Mouse (Mus musculus): ENCODE data around the gene Osbpl8. TPM values are rescaled to one million over a fixed set of nuclear protein-coding genes. Genes with fewer than 3 reads are reported as not detected.
A peak's percentile ranks its signal among the peaks of the same experiment; 100 is the strongest.

The Osbpl8 gene
- polyA plus RNA-seq (2014; fragmentation: Nextera tagmentation; extraction: Ambion mirVana), result 6.2 and 6.7 TPM in 2 replicates

DNA sequence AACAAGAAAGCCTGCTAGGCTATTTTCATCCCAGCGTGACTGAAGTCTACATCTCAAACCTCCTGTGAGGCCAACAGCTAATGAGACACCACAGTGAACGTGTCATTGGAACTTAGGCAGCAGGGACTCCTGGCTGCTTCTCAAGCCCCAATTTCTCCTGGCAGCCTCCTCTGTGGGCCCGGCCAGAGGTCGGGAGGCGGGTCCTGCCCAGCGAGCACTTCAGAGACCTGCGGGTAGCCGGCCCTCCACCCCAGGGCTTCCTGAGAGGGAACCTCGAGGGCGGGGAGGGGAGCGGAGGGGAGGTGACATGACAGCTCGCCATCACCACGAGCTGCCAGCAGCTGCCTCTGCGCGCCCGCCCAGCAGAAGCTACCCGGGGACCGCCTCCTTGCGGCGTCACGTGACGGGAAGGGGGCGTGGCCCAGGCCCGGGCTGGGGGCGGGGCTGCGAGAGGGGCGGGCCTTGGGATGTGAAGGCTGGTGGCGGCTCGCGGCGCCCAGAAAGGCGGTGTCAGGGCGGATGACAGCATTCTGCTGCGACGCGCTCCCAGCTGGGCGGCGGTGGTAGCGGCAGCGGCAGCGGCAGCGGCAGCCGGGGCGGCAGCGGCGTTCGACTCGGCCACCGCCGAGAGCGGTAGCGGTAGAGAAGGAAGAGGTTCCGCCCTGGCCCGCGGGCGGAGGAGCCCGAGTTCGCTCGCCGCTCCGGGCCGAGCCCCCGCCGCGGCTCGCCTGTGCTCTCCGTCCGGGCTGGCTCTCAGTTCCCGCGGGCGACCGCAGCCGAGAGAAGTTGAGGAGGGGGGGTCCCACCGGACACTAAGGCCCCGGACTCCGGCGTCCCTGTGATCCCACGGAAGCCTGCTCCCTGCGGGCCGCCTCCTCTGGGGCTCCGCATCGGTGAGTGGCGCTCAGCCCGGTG is at the start of gene Osbpl8:
Gene Osbpl8 (plus strand): TSS at position 449 of the 915 bp plus-strand sequence.
- H3K27me3 ChIP-seq (replicated peaks; ENCODE audit: control insufficient read depth, insufficient read depth, low read length), result no peaks in the 10 kb centered on the region
- peak within 1 kb of the TSS; percentile 90 for H3K4me3 ChIP-seq (ENCODE audit: low read depth, low read length)
- peak within 1 kb of the TSS; percentile 83 for H3K27ac ChIP-seq (ENCODE audit: low read depth)
- ATAC-seq (replicated peaks; ENCODE audit: low FRiP score, low TSS enrichment, low read depth) (peak; percentile 94), DNase-seq (ENCODE audit: low spot score) (peak; percentile 100)
- H3K36me3 ChIP-seq (ENCODE audit: control insufficient read depth, insufficient read depth, low read length), result no peaks in the 10 kb centered on the region
- peak within 1 kb of the TSS; percentile 79 for H3K9ac ChIP-seq (ENCODE audit: low read length)
- H3K4me2 ChIP-seq (ENCODE audit: low read length), result peak within 1 kb of the TSS; percentile 65
- H3K4me1 ChIP-seq (replicated peaks; ENCODE audit: control insufficient read depth, insufficient read depth, low read length), result peaks cover 9% of the 10 kb centered on the region; the same call in 1 of the 2 replicates
- H3K9me3 ChIP-seq (ENCODE audit: control insufficient read depth, low read length), result no peaks in the 10 kb centered on the region
- under 1% methylated on average over 58 of the region's 84 CpGs for WGBS

DNA sequence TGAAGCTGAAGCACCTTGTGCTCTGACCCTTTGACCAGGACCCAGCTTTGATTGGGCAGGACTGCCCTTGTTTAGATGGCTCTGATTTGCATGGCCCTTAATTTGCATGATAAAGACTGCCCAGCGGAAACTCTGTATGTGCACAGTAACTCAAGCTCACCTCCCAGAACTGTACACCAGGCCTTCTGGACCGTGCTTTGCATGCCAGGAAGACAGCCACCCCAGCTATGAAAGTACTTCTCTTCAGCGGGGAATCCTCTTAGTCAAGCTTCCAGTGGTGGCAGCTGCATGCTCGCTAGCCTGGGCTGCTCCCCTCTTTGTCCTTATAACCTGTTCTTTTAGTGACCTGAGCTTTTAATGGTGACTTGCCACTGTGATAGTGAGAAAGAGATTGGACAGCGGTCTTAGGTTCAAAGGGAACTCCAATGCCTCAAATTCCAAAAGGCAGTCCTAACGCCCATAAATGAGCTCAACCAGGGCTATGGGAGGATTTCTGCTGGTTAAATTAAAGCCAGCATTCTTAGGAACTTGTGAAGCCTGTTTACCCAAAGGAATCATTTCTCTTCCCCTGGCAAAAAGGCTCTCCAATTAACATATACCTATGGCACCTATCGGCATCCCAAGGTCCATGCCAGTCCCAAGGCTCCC is 47.2 kb upstream of the Osbpl8 start:
- Histone ChIP-seq H3K4me2 (ENCODE audit: low read length) (no peak overlapping the region), H3K27me3 (replicated peaks; ENCODE audit: control insufficient read depth, insufficient read depth, low read length) (no peaks in the 10 kb centered on the region), H3K4me3 (ENCODE audit: low read depth, low read length) (no peak overlapping the region), H3K36me3 (ENCODE audit: control insufficient read depth, insufficient read depth, low read length) (no peaks in the 10 kb centered on the region), H3K9me3 (ENCODE audit: control insufficient read depth, low read length) (no peaks in the 10 kb centered on the region), H3K4me1 (replicated peaks; ENCODE audit: control insufficient read depth, insufficient read depth, low read length) (no peaks in the 10 kb centered on the region), H3K9ac (ENCODE audit: low read length) (no peak overlapping the region), H3K27ac (ENCODE audit: low read depth) (no peak overlapping the region)
- no peak for ATAC-seq (replicated peaks; ENCODE audit: low FRiP score, low TSS enrichment, low read depth)
- DNase-seq (ENCODE audit: low spot score), result no peak
- 65% methylated on average over 7 of the region's 7 CpGs for WGBS

DNA sequence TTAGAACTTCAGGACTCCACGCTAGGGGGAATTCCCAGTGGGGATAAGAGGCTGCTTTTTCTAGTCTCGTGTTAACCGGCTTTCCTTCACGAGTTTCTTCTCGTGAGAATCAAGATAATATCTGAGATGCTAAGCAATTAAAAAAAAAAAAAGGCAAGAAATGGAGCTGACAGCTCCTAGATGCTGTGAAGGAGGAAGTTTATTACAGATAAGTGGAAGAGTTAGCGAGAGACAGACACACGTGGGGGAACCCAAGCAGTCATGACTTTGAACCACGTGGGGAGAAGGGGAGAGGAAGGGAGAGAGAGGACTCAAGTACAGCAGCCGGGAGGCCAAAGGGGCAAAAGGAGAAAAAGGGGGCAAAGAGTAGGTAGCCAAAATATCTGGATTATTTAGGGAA is 46.3 kb upstream of the Osbpl8 start:
- Histone ChIP-seq H3K4me3 (ENCODE audit: low read depth, low read length) (no peak overlapping the region), H3K9ac (ENCODE audit: low read length) (no peak overlapping the region), H3K27me3 (replicated peaks; ENCODE audit: control insufficient read depth, insufficient read depth, low read length) (no peaks in the 10 kb centered on the region), H3K36me3 (ENCODE audit: control insufficient read depth, insufficient read depth, low read length) (no peaks in the 10 kb centered on the region), H3K9me3 (ENCODE audit: control insufficient read depth, low read length) (no peaks in the 10 kb centered on the region), H3K27ac (ENCODE audit: low read depth) (no peak overlapping the region), H3K4me2 (ENCODE audit: low read length) (no peak overlapping the region), H3K4me1 (replicated peaks; ENCODE audit: control insufficient read depth, insufficient read depth, low read length) (no peaks in the 10 kb centered on the region)
- WGBS, result 77% methylated on average over 9 of the region's 9 CpGs
- ATAC-seq (replicated peaks; ENCODE audit: low FRiP score, low TSS enrichment, low read depth), result no peak
- DNase-seq (ENCODE audit: low spot score), result no peak

DNA sequence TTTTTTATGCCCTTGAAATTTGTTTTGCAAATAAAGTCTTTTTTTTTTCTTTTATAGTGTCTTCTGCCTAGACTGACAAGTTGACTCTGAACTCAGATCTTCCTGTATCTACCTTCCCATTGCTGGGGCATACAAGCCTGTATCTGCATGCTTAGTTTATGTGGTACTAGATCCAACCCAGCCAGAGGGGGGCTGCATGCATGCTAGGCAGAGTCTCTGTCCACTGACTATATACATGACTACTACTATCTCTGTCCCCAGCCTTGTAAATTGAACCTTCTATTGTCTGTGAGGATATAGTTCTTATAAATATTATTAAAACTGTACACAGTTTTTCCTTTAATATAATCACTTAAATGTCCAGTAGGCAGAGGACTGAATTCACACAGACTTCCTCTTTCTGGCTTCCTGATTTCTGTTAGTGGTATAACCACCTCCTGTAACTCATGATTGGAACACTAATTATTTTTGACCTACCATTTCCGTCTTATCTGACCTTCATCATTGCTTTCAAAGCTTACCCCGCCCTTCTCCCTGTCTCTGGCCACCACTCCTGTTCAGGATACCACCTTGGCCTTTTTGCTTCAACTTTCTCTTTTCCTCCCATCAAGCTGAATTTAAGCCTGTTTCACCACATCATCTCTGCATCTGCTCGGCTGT is 45.4 kb upstream of the Osbpl8 start:
- Histone ChIP-seq H3K4me3 (ENCODE audit: low read depth, low read length) (no peak overlapping the region), H3K4me2 (ENCODE audit: low read length) (no peak overlapping the region), H3K9me3 (ENCODE audit: control insufficient read depth, low read length) (no peaks in the 10 kb centered on the region), H3K27ac (ENCODE audit: low read depth) (no peak overlapping the region), H3K9ac (ENCODE audit: low read length) (no peak overlapping the region), H3K36me3 (ENCODE audit: control insufficient read depth, insufficient read depth, low read length) (no peaks in the 10 kb centered on the region), H3K4me1 (replicated peaks; ENCODE audit: control insufficient read depth, insufficient read depth, low read length) (no peaks in the 10 kb centered on the region), H3K27me3 (replicated peaks; ENCODE audit: control insufficient read depth, insufficient read depth, low read length) (no peaks in the 10 kb centered on the region)
- 58% methylated on average over 3 of the region's 3 CpGs for WGBS
- no peak for ATAC-seq (replicated peaks; ENCODE audit: low FRiP score, low TSS enrichment, low read depth)
- no peak for DNase-seq (ENCODE audit: low spot score)

DNA sequence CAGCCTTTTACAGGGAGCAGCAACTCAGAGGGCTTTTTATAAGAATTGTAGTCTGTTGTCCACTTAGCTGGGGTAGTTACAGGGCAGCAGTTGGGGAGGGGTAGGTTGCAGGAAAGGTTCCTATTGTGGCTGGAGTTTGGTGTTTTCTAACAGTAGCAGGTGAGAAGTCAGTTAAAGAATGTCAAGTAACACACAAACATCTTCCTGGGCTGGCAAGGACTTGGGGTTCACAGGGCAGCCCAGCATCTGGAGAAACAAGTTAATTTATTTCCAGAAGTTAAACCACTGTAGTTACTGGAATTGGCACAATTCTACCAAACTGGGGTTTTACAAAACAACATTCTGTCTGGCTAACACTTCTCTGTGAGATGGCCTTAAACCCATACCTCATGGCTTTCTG is 44.8 kb upstream of the Osbpl8 start:
- no peaks in the 10 kb centered on the region for H3K4me1 ChIP-seq (replicated peaks; ENCODE audit: control insufficient read depth, insufficient read depth, low read length)
- no peak overlapping the region for H3K4me2 ChIP-seq (ENCODE audit: low read length)
- H3K9me3 ChIP-seq (ENCODE audit: control insufficient read depth, low read length), result no peaks in the 10 kb centered on the region
- ATAC-seq (replicated peaks; ENCODE audit: low FRiP score, low TSS enrichment, low read depth) (no peak), DNase-seq (ENCODE audit: low spot score) (no peak)
- H3K27ac ChIP-seq (ENCODE audit: low read depth), result no peak overlapping the region
- H3K9ac ChIP-seq (ENCODE audit: low read length), result no peak overlapping the region
- no peaks in the 10 kb centered on the region for H3K27me3 ChIP-seq (replicated peaks; ENCODE audit: control insufficient read depth, insufficient read depth, low read length)
- no peaks in the 10 kb centered on the region for H3K36me3 ChIP-seq (ENCODE audit: control insufficient read depth, insufficient read depth, low read length)
- no peak overlapping the region for H3K4me3 ChIP-seq (ENCODE audit: low read depth, low read length)

DNA sequence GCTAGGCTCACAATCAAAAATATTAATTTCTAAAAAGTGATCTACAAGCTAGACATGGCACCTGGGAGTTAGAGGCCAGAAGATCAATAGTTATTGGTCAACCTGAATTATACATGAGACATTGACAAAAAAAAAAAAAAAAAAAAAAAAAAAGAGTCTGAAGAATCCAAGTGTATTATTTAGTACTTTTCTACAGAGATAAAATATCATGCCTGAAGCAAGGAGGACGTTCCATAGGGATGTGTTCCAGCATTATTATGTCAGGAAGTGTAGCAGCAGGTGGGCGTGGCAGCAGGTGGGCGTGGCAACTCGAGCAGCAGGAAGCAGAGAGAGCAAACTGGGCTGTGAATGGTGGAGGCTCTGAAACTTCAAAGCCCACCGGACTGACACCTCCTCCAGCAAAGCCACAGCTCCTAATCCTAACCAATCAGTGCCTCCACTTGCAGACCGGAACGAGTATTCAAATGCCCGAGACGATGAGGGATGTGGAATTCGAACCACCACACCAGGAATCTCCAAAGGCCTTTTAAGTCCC is 41.6 kb upstream of the Osbpl8 start:
- no peak overlapping the region for H3K4me2 ChIP-seq (ENCODE audit: low read length)
- no peak for DNase-seq (ENCODE audit: low spot score)
- ATAC-seq (replicated peaks; ENCODE audit: low FRiP score, low TSS enrichment, low read depth), result no peak
- no peak overlapping the region for H3K4me3 ChIP-seq (ENCODE audit: low read depth, low read length)
- no peak overlapping the region for H3K27ac ChIP-seq (ENCODE audit: low read depth)
- no peaks in the 10 kb centered on the region for H3K27me3 ChIP-seq (replicated peaks; ENCODE audit: control insufficient read depth, insufficient read depth, low read length)
- H3K4me1 ChIP-seq (replicated peaks; ENCODE audit: control insufficient read depth, insufficient read depth, low read length), result no peaks in the 10 kb centered on the region
- H3K9ac ChIP-seq (ENCODE audit: low read length), result no peak overlapping the region
- 74% methylated on average over 10 of the region's 10 CpGs for WGBS
- H3K9me3 ChIP-seq (ENCODE audit: control insufficient read depth, low read length), result no peaks in the 10 kb centered on the region
- H3K36me3 ChIP-seq (ENCODE audit: control insufficient read depth, insufficient read depth, low read length), result no peaks in the 10 kb centered on the region

DNA sequence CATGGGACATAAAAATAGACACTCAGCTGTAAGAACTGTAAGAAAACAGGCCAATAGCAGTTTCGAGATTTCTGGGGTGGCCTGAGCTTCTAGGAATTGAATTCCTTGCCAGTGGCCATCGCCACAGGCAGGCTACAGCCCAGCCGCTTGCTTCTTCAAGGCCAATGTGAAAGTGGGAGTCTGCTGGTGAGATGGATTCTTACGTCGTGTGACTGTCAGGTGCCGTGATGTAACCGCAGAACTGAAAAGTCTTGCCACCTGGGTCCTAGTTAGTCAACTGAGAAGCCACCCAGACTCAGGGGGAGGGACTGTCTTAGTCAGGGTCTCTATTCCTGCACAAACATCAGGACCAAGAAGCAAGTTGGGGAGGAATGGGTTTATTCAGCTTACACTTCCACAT is 40.4 kb upstream of the Osbpl8 start:
- Histone ChIP-seq H3K4me3 (ENCODE audit: low read depth, low read length) (no peak overlapping the region), H3K9ac (ENCODE audit: low read length) (no peak overlapping the region), H3K4me1 (replicated peaks; ENCODE audit: control insufficient read depth, insufficient read depth, low read length) (no peaks in the 10 kb centered on the region), H3K9me3 (ENCODE audit: control insufficient read depth, low read length) (no peaks in the 10 kb centered on the region), H3K27ac (ENCODE audit: low read depth) (no peak overlapping the region), H3K36me3 (ENCODE audit: control insufficient read depth, insufficient read depth, low read length) (no peaks in the 10 kb centered on the region), H3K4me2 (ENCODE audit: low read length) (no peak overlapping the region), H3K27me3 (replicated peaks; ENCODE audit: control insufficient read depth, insufficient read depth, low read length) (no peaks in the 10 kb centered on the region)
- no peak for DNase-seq (ENCODE audit: low spot score)
- no peak for ATAC-seq (replicated peaks; ENCODE audit: low FRiP score, low TSS enrichment, low read depth)
- 92% methylated on average over 7 of the region's 7 CpGs for WGBS

DNA sequence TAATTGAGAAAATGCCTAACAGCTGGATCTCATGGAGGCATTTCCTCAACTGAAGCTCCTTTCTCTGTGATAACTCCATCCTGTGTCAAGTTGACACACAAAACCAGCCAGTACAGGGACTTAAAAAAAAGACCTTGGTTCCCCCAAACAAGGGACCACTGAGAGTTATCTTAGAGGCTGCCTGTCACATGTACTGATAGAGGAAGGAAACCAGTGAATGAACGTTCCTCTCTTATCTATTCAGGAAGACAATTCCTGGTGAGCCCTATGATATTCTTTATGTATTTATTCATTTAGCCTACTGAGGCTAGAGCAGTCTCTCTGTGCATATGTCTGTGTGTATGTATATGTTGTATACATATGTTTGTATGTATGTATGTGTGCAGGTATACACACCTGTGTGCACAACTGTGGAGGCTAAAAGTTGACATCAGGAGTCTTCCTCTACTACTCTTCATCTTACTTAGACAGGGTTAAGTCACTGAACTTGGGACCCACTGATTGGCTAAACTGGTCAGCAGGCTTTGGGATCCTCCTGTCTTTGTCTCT is 39.7 kb upstream of the Osbpl8 start:
- H3K9me3 ChIP-seq (ENCODE audit: control insufficient read depth, low read length), result no peaks in the 10 kb centered on the region
- ATAC-seq (replicated peaks; ENCODE audit: low FRiP score, low TSS enrichment, low read depth), result no peak

More for the DNA sequence above, 39.7 kb upstream of the Osbpl8 start:
- Histone ChIP-seq H3K4me2 (ENCODE audit: low read length) (no peak overlapping the region), H3K36me3 (ENCODE audit: control insufficient read depth, insufficient read depth, low read length) (no peaks in the 10 kb centered on the region), H3K4me1 (replicated peaks; ENCODE audit: control insufficient read depth, insufficient read depth, low read length) (no peaks in the 10 kb centered on the region), H3K4me3 (ENCODE audit: low read depth, low read length) (no peak overlapping the region), H3K27ac (ENCODE audit: low read depth) (no peak overlapping the region), H3K9ac (ENCODE audit: low read length) (no peak overlapping the region), H3K27me3 (replicated peaks; ENCODE audit: control insufficient read depth, insufficient read depth, low read length) (no peaks in the 10 kb centered on the region)
- 58% methylated on average over 1 of the region's 1 CpGs for WGBS
- DNase-seq (ENCODE audit: low spot score), result no peak
